Mouse (Mus musculus) c-Kit-positive CD71-positive TER-119-negative erythroid progenitor cells, embryonic 14.5 days (primary cell): ENCODE measurements around the gene Gabpb2.
A peak's percentile ranks its signal among the peaks of the same experiment; 100 is the strongest.
"Not testable (repeated sequence)": the region's sequence is repeated elsewhere in the genome, so short reads cannot be mapped to it uniquely, and the experiment has no call there.

Experiments used
- DNase-seq: peaks from one replicate; pipeline ENCODE4 v3.0.0-alpha.2; 2013; ENCODE audit warnings: low read depth

Gene Gabpb2

GRCm38 (mm10) chr3:95231298-95232221 lies 13.8 kb upstream of the Gabpb2 start, which contains the start of gene Mllt11:
Gene Mllt11, minus strand, starts transcription at chr3:95232171.
- no peak for DNase-seq

- DNase-seq = no peak
Measured at GRCm38 (mm10) chr3:95230495-95231297, 13.0 kb upstream of the Gabpb2 start.

- DNase-seq = no peak
Measured at GRCm38 (mm10) chr3:95229781-95230494, 12.2 kb upstream of the Gabpb2 start.

GRCm38 (mm10) chr3:95228894-95229780 lies 11.4 kb upstream of the Gabpb2 start:
- DNase-seq = no peak

GRCm38 (mm10) chr3:95228148-95228893 lies 10.6 kb upstream of the Gabpb2 start, which contains the start of gene Cdc42se1:
Gene Cdc42se1, plus strand, starts transcription at chr3:95228732.
- DNase-seq = peak; percentile 75

GRCm38 (mm10) chr3:95227214-95227613 lies 9.5 kb upstream of the Gabpb2 start:
- DNase-seq = no peak

- DNase-seq = no peak
Measured at GRCm38 (mm10) chr3:95224295-95224694, 6.6 kb upstream of the Gabpb2 start.

- DNase-seq = no peak
Measured at GRCm38 (mm10) chr3:95223041-95223440, 5.3 kb upstream of the Gabpb2 start.

- peak; percentile 59 for DNase-seq
Measured at GRCm38 (mm10) chr3:95218466-95219137, 886 bp upstream of the Gabpb2 start.

- no peak for DNase-seq
Measured at GRCm38 (mm10) chr3:95216655-95217254, 961 bp downstream of the Gabpb2 start.

- DNase-seq = no peak
Measured at GRCm38 (mm10) chr3:95213609-95213975, 4.1 kb downstream of the Gabpb2 start.

GRCm38 (mm10) chr3:95212889-95213608 lies 4.7 kb downstream of the Gabpb2 start:
- DNase-seq = not testable (repeated sequence)

GRCm38 (mm10) chr3:95210585-95210984 lies 7.1 kb downstream of the Gabpb2 start:
- no peak for DNase-seq

- DNase-seq = no peak
Measured at GRCm38 (mm10) chr3:95208286-95208685, 9.4 kb downstream of the Gabpb2 start.

- DNase-seq = no peak
Measured at GRCm38 (mm10) chr3:95203880-95204279, 13.8 kb downstream of the Gabpb2 start.

- no peak for DNase-seq
Measured at GRCm38 (mm10) chr3:95200562-95200961, 17.2 kb downstream of the Gabpb2 start.

- DNase-seq = no peak
Measured at GRCm38 (mm10) chr3:95200132-95200531, 17.6 kb downstream of the Gabpb2 start.

- no peak for DNase-seq
Measured at GRCm38 (mm10) chr3:95199101-95199500, 18.6 kb downstream of the Gabpb2 start.

- DNase-seq = no peak
Measured at GRCm38 (mm10) chr3:95195772-95196171, 21.9 kb downstream of the Gabpb2 start.
